Mouse (Mus musculus): ENCODE data around the gene Ptprd.

- TF ChIP-seq CTCF (IDR thresholded peaks at IDR 0.05; ENCODE audit: extremely low read depth, insufficient read depth, insufficient read length, insufficient replicate concordance), result no peak
- TF ChIP-seq POLR2A (IDR thresholded peaks at IDR 0.05; ENCODE audit: low read depth, low read length), result no peak
Measured at GRCm38 (mm10) chr4:76448678-76449465, 1762.9 kb downstream of the Ptprd start.
